Mouse (Mus musculus) liver, adult 2 months (tissue): ENCODE measurements around the gene Coq4.

Experiments used
- CTCF ChIP-seq: fragments of 200-500 bp; IDR thresholded peaks from 2 replicates; pipeline ENCODE4 v1.5.1; 2011; ENCODE audit warnings: low read depth, low read length, control low read depth
- POLR2A ChIP-seq: fragments of 200-500 bp; IDR thresholded peaks from 2 replicates; pipeline ENCODE4 v1.6.1; 2011; ENCODE audit warnings: low read length, control low read depth; ENCODE audit not compliant: insufficient read depth; ENCODE audit errors: extremely low read depth

DNA sequence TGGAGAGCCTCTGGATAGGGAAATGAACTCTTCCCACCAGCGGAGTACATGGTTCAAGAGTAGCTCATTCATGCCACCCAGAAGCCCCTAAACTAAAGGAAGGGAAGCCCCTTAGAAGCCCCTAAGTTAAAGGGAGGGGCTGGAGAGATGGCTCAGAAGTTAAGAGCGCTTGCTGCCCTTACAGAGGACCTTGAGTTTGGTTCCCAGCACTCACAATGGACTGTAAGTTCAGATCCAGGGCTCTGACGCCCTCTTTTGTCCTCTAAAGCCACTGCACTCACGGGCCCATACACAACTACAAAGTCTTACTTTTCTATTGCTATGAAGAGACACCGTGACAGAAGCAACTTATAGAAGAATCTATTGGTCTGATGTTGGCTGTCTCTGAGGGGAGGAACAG is 34.9 kb upstream of the Coq4 start:
- TF ChIP-seq POLR2A (no peak), CTCF (no peak)
